Mouse (Mus musculus): ENCODE measurements around the gene Fpr3. TPM values are rescaled to one million over a fixed set of nuclear protein-coding genes. Genes with fewer than 3 reads are reported as not detected.
A peak's percentile ranks its signal among the peaks of the same experiment; 100 is the strongest.
"Not testable (repeated sequence)": the region's sequence is repeated elsewhere in the genome, so short reads cannot be mapped to it uniquely, and the experiment has no call there.

The Fpr3 gene
- polyA plus RNA-seq, 1 experiment from 2014 or later = not detected

DNA sequence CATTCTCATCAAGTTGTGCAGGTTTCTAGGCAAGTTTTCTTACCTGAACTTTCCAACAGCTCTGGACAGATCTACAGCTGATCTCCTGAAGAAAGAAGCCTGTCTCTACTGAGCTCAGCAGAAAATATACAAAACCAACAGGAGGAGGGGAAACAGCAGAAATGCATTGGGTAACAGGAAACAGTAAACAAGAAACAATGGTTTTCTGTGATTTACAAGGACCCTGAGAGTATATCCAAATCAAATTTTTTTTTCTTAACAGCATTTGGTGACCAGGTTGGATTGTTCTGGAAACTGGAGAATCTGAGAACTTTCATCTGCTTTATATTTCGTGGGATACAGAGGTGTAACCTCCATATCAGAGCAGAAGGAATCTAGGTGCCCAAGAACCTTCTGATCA, 3.8 kb upstream of the Fpr3 start, which contains the start of gene Fpr1:
Gene Fpr1, minus strand, starts transcription at position 101 of the 400 bp plus-strand sequence.
- ATAC-seq (ENCODE audit: insufficient number of reproducible peaks, low FRiP score, low TSS enrichment, low read depth) = no peak
- no peak within 1 kb of the TSS for H3K4me3 ChIP-seq (replicated peaks)
- no peak within 1 kb of the TSS for H3K9ac ChIP-seq
- no peak within 1 kb of the TSS for H3K27ac ChIP-seq (replicated peaks)
- H3K36me3 ChIP-seq = no peaks in the 10 kb centered on the region
- H3K4me1 ChIP-seq = no peaks in the 10 kb centered on the region
- WGBS = 51% methylated on average over 1 of the region's 1 CpGs
- H3K27me3 ChIP-seq = no peaks in the 10 kb centered on the region
- H3K9me3 ChIP-seq (replicated peaks) = no peaks in the 10 kb centered on the region
- no peak within 1 kb of the TSS for H3K4me2 ChIP-seq (replicated peaks)

DNA sequence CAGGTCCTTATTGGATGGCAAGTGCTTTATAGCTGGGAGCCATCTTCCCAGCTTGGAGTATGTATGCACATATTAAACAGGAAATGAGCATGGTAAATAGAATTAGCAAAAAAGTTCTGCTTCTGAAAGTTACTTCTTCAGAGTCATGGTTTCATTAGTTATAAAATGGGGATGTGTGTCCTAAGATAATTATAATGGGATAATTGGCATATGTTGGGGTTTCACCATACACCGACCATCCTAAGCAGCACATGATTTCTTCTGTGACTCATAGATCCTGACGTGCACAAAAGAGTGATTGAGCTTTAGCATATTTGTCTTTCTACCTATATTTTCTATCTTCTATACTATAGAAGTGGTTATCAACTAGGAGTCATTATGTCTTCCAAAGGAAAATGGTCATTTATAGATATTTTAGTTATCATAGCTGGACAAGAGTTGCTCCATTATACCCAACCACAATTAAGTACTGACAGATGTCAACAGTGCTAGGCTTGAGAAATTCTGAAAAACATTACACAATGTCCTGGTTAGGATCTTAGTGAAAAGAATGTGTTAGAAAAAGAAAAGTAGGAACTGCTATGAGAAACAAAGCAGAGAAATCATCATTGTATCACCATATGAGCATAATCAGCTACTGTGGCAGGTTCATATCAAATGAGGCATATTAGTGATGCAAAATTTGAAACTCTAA, 2.2 kb downstream of the Fpr3 start:
- 74% methylated on average over 2 of the region's 2 CpGs for WGBS
- H3K4me2 ChIP-seq (replicated peaks) = no peak overlapping the region
- H3K36me3 ChIP-seq = no peaks in the 10 kb centered on the region
- H3K4me3 ChIP-seq (replicated peaks) = no peak overlapping the region
- no peaks in the 10 kb centered on the region for H3K9me3 ChIP-seq (replicated peaks)
- ATAC-seq (ENCODE audit: insufficient number of reproducible peaks, low FRiP score, low TSS enrichment, low read depth) = no peak
- no peaks in the 10 kb centered on the region for H3K27me3 ChIP-seq
- H3K27ac ChIP-seq (replicated peaks) = no peak overlapping the region
- no peaks in the 10 kb centered on the region for H3K4me1 ChIP-seq
- H3K9ac ChIP-seq = no peak overlapping the region

GRCm38 (mm10) chr17:17896039-17896438, 8.4 kb downstream of the Fpr3 start:
- Histone ChIP-seq H3K9ac (no peak overlapping the region), H3K27me3 (no peaks in the 10 kb centered on the region), H3K4me3 (replicated peaks) (no peak overlapping the region), H3K4me1 (no peaks in the 10 kb centered on the region), H3K36me3 (no peaks in the 10 kb centered on the region), H3K4me2 (replicated peaks) (no peak overlapping the region), H3K9me3 (replicated peaks) (no peaks in the 10 kb centered on the region), H3K27ac (replicated peaks) (no peak overlapping the region)
- WGBS = 0% methylated on average over 4 of the region's 4 CpGs
- no peak for ATAC-seq (ENCODE audit: insufficient number of reproducible peaks, low FRiP score, low TSS enrichment, low read depth)

- no peak overlapping the region for H3K4me2 ChIP-seq (replicated peaks)
- no peak overlapping the region for H3K9ac ChIP-seq
- 75% methylated on average over 2 of the region's 2 CpGs for WGBS
- H3K36me3 ChIP-seq = no peaks in the 10 kb centered on the region
- H3K27me3 ChIP-seq = no peaks in the 10 kb centered on the region
- no peak for ATAC-seq (ENCODE audit: insufficient number of reproducible peaks, low FRiP score, low TSS enrichment, low read depth)
- H3K27ac ChIP-seq (replicated peaks) = no peak overlapping the region
- H3K9me3 ChIP-seq (replicated peaks) = no peaks in the 10 kb centered on the region
- H3K4me1 ChIP-seq = no peaks in the 10 kb centered on the region
- no peak overlapping the region for H3K4me3 ChIP-seq (replicated peaks)
Observed at GRCm38 (mm10) chr17:17899268-17899667, 11.6 kb downstream of the Fpr3 start.

DNA sequence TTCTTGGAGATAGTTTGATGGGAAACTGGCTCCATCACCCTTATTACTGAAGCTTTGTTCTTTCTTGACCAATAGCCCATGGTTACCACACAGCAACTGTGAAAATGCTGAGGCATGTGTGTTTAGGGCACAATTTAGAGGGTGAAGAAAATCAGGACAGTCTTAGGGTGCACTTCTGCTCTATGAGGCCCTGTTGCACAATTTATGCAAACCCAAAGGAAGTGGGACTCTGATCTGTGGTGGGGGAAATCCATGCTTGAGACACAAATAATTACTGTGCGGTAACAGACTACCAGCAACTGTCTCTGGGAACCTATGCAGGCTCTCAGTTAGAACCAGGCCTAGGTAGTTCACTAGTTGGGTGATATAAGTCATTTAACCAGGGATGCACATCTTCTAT, 13.1 kb downstream of the Fpr3 start:
- WGBS = 92% methylated on average over 1 of the region's 1 CpGs
- Histone ChIP-seq H3K36me3 (no peaks in the 10 kb centered on the region), H3K9me3 (replicated peaks) (no peaks in the 10 kb centered on the region), H3K4me1 (no peaks in the 10 kb centered on the region), H3K9ac (no peak overlapping the region), H3K27me3 (no peaks in the 10 kb centered on the region), H3K4me2 (replicated peaks) (no peak overlapping the region), H3K4me3 (replicated peaks) (no peak overlapping the region), H3K27ac (replicated peaks) (no peak overlapping the region)
- ATAC-seq (ENCODE audit: insufficient number of reproducible peaks, low FRiP score, low TSS enrichment, low read depth) = no peak

- peak; percentile 95 for ATAC-seq (ENCODE audit: insufficient number of reproducible peaks, low FRiP score, low TSS enrichment, low read depth)
- H3K9me3 ChIP-seq (replicated peaks) = no peaks in the 10 kb centered on the region
- peak overlapping the region; percentile 72 for H3K4me2 ChIP-seq (replicated peaks)
- peak overlapping the region; percentile 64 for H3K9ac ChIP-seq
- H3K4me3 ChIP-seq (replicated peaks) = peak overlapping the region; percentile 53
- H3K27ac ChIP-seq (replicated peaks) = no peak overlapping the region
- H3K27me3 ChIP-seq = no peaks in the 10 kb centered on the region
- WGBS = 19% methylated on average over 51 of the region's 51 CpGs
- no peaks in the 10 kb centered on the region for H3K36me3 ChIP-seq
- no peaks in the 10 kb centered on the region for H3K4me1 ChIP-seq
Observed at GRCm38 (mm10) chr17:17909636-17910421, 22.2 kb downstream of the Fpr3 start.

DNA sequence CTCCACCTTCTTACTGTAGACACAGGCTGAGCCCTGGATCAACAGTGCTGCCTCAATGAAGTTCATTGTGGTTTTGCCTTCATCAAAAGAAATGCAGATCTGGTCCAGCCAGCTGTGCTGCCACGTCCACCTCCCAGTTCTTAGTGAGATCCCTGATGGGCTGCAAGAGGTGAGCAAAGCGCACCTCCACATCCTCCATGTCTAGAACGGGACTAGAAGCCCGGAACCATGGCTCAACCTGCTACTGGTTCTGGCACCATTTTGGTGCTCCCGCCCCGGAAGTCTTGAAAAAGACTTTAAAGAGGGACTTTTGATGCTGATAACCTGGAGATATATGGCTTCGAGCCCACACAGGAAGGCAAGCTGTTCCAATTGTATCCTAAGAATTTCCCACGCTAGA, 25.0 kb downstream of the Fpr3 start:
- H3K9ac ChIP-seq; H3K27ac ChIP-seq (replicated peaks); H3K4me1 ChIP-seq; H3K9me3 ChIP-seq (replicated peaks); H3K4me2 ChIP-seq (replicated peaks); H3K4me3 ChIP-seq (replicated peaks); H3K27me3 ChIP-seq; H3K36me3 ChIP-seq; ATAC-seq (ENCODE audit: insufficient number of reproducible peaks, low FRiP score, low TSS enrichment, low read depth): not testable (repeated sequence)
- 79% methylated on average over 8 of the region's 8 CpGs for WGBS

GRCm38 (mm10) chr17:17917376-17917775, 29.7 kb downstream of the Fpr3 start:
- Histone ChIP-seq H3K9ac (no peak overlapping the region), H3K4me1 (no peaks in the 10 kb centered on the region), H3K4me3 (replicated peaks) (no peak overlapping the region), H3K36me3 (no peaks in the 10 kb centered on the region), H3K9me3 (replicated peaks) (no peaks in the 10 kb centered on the region), H3K4me2 (replicated peaks) (no peak overlapping the region), H3K27me3 (no peaks in the 10 kb centered on the region), H3K27ac (replicated peaks) (no peak overlapping the region)
- 96% methylated on average over 1 of the region's 1 CpGs for whole genome bisulfite sequencing
- no peak for ATAC-seq (ENCODE audit: insufficient number of reproducible peaks, low FRiP score, low TSS enrichment, low read depth)

- no peak overlapping the region for H3K4me2 ChIP-seq (replicated peaks)
- no peaks in the 10 kb centered on the region for H3K36me3 ChIP-seq
- no peaks in the 10 kb centered on the region for H3K4me1 ChIP-seq
- no peak overlapping the region for H3K9ac ChIP-seq
- ATAC-seq (ENCODE audit: insufficient number of reproducible peaks, low FRiP score, low TSS enrichment, low read depth) = no peak
- H3K4me3 ChIP-seq (replicated peaks) = no peak overlapping the region
- H3K27ac ChIP-seq (replicated peaks) = no peak overlapping the region
- no peaks in the 10 kb centered on the region for H3K27me3 ChIP-seq
- no peaks in the 10 kb centered on the region for H3K9me3 ChIP-seq (replicated peaks)
Observed at GRCm38 (mm10) chr17:17917782-17918181, 30.1 kb downstream of the Fpr3 start.

DNA sequence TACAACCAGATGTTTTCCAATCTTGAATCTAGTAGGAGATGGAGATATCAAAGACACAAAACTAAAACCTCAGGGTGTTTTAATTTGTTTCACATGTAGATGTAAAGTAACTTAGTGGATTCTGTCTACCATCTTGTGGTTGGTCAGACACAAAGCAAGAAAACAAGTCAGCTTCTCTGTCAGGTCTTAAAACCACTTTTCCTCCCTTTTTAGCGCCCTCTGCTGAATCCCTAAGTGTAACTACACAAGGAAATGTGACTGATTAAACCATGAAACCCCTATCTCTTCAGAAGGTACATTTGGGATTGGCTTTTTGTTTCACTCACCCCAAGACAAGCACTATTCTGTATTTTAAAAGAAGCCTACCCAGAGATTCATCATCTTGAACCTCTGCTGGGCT, 85.8 kb downstream of the Fpr3 start:
- H3K27ac ChIP-seq (replicated peaks) = no peak overlapping the region
- H3K4me1 ChIP-seq = no peaks in the 10 kb centered on the region
- no peak overlapping the region for H3K4me2 ChIP-seq (replicated peaks)
- 4% methylated on average over 1 of the region's 1 CpGs for WGBS
- H3K9me3 ChIP-seq (replicated peaks) = no peaks in the 10 kb centered on the region
- no peak overlapping the region for H3K4me3 ChIP-seq (replicated peaks)
- no peaks in the 10 kb centered on the region for H3K27me3 ChIP-seq
- ATAC-seq (ENCODE audit: insufficient number of reproducible peaks, low FRiP score, low TSS enrichment, low read depth) = no peak
- H3K36me3 ChIP-seq = no peaks in the 10 kb centered on the region
- no peak overlapping the region for H3K9ac ChIP-seq

GRCm38 (mm10) chr17:17981232-17981631, 93.6 kb downstream of the Fpr3 start:
- not testable (repeated sequence) for H3K4me1 ChIP-seq; H3K9ac ChIP-seq; H3K36me3 ChIP-seq; H3K4me3 ChIP-seq (replicated peaks); H3K4me2 ChIP-seq (replicated peaks); H3K9me3 ChIP-seq (replicated peaks); H3K27ac ChIP-seq (replicated peaks); ATAC-seq (ENCODE audit: insufficient number of reproducible peaks, low FRiP score, low TSS enrichment, low read depth); H3K27me3 ChIP-seq
- WGBS = 80% methylated on average over 2 of the region's 2 CpGs

DNA sequence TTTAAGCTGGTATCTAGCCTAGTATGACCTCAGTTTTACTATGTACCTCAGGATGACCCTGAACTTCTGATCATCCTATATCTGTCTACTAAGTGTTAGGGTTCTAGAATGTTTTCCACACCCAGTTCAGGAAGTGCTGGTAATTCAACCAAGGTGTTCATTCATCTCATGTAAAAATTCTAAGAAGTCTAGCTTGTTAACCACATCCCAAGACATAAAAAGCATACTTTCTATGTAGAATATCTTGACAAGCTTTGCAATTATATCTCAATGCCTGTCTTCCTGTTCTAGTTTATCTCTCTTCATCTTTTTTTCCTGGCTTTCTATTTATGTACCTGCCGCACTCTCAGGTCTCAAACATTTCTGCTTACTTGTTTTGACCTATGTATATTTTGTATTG, 117.1 kb downstream of the Fpr3 start:
- Histone ChIP-seq H3K27ac (replicated peaks) (no peak overlapping the region), H3K9me3 (replicated peaks) (no peaks in the 10 kb centered on the region), H3K4me3 (replicated peaks) (no peak overlapping the region), H3K27me3 (no peaks in the 10 kb centered on the region), H3K4me2 (replicated peaks) (no peak overlapping the region), H3K9ac (no peak overlapping the region), H3K4me1 (no peaks in the 10 kb centered on the region), H3K36me3 (no peaks in the 10 kb centered on the region)
- no peak for ATAC-seq (ENCODE audit: insufficient number of reproducible peaks, low FRiP score, low TSS enrichment, low read depth)
- WGBS = 96% methylated on average over 1 of the region's 1 CpGs

All from embryonic facial prominence, embryonic 15.5 days (tissue).